Mouse (Mus musculus): ENCODE results near the gene Cacna2d2. TPM values are rescaled to one million over a fixed set of nuclear protein-coding genes. Genes with fewer than 3 reads are reported as not detected.
"Not testable (repeated sequence)": the region's sequence is repeated elsewhere in the genome, so short reads cannot be mapped to it uniquely, and the experiment has no call there.

Cacna2d2 gene
- polyA plus RNA-seq, 1 experiment from 2014 or later: 4.6 TPM

GRCm38 (mm10) chr9:107554319-107554825 is 155.0 kb downstream of the Cacna2d2 start:
- Histone ChIP-seq H3K9ac (peak overlapping the region; percentile 82), H3K4me1 (peaks cover 39% of the 10 kb centered on the region), H3K36me3 (peaks cover 24% of the 10 kb centered on the region), H3K27me3 (peaks cover 37% of the 10 kb centered on the region), H3K4me3 (peak overlapping the region; percentile 66), H3K4me2 (replicated peaks) (peak overlapping the region; percentile 93), H3K9me3 (replicated peaks) (no peaks in the 10 kb centered on the region), H3K27ac (peak overlapping the region; percentile 82)
- ATAC-seq (ENCODE audit: low FRiP score): peak; percentile 94
- under 1% methylated on average over 53 of the region's 53 CpGs for WGBS

DNA sequence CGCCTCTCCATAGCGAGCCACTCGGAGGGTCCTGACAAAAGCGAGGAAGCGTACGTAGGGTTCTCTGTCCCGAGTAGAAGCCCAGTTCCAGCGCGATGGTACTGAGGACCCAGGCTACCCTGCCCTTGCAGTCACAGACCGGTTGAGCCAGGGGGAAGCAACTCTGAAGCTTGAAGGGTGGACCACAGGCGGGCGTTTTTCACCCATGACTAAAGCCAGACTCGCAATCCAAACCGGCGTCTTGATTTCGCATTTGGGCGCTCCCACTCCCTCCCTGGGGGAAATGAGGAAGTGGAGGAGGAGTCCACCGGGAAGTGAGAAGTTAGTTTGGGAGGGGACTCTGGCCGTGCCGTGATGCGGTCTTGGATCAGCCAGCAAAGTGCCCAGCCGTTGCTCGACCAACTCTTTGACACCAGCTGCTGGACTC is 155.6 kb downstream of the Cacna2d2 start:
- Histone ChIP-seq H3K27me3 (peaks cover 31% of the 10 kb centered on the region), H3K36me3 (peaks cover 31% of the 10 kb centered on the region), H3K4me1 (peaks cover 39% of the 10 kb centered on the region), H3K9me3 (replicated peaks) (no peaks in the 10 kb centered on the region), H3K27ac (peak overlapping the region; percentile 82), H3K9ac (peak overlapping the region; percentile 82), H3K4me2 (replicated peaks) (peak overlapping the region; percentile 93), H3K4me3 (peak overlapping the region; percentile 66)
- peak; percentile 35 for ATAC-seq (ENCODE audit: low FRiP score)
- under 1% methylated on average over 23 of the region's 23 CpGs for WGBS

DNA sequence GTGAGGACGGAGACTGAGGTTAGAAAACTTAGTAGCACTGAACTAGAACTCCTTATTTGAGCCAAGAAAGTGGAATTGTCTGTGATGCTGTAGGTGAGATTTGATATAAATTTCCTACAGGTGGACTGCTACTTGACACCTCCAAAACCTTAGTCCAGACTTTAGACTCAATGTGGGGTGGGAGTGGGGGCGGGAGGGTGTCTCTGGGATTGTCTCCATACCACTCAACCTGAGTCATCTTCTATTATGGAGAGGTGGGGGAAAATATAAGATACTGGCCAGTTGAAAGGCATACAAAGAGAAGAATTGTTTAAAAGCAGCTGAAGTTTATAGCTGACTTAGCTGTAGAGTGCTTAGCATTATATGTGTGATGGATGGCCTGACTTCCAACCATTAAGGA is 156.3 kb downstream of the Cacna2d2 start:
- Histone ChIP-seq H3K9ac (peak overlapping the region; percentile 82), H3K9me3 (replicated peaks) (no peaks in the 10 kb centered on the region), H3K4me3 (peak overlapping the region; percentile 66), H3K36me3 (peaks cover 38% of the 10 kb centered on the region), H3K27ac (no peak overlapping the region), H3K27me3 (peaks cover 24% of the 10 kb centered on the region), H3K4me2 (replicated peaks) (peak overlapping the region; percentile 93), H3K4me1 (peaks cover 38% of the 10 kb centered on the region)
- 47% methylated on average over 2 of the region's 2 CpGs for WGBS
- ATAC-seq (ENCODE audit: low FRiP score): no peak

DNA sequence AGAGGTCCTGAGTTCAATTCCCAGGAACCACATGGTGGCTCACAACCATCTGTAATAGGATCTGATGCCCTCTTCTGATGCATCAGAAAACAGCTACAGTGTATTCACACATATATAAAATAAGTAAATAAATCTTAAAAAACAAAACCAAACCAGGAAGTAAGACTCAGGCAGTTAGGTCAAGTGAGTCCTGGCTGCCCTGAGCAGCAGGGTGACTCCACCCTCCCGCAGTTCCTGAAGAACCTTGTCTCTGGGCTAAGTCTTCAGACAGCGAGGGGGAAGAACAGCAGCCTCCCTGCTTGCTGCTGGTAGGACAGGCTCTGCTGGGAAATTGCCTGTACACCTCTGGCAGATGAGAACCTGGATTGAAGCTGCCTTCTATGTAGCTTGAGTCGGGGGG is 156.9 kb downstream of the Cacna2d2 start:
- Histone ChIP-seq H3K4me1 (peaks cover 32% of the 10 kb centered on the region), H3K36me3 (peaks cover 44% of the 10 kb centered on the region), H3K27ac (no peak overlapping the region), H3K9me3 (replicated peaks) (no peaks in the 10 kb centered on the region), H3K27me3 (peaks cover 18% of the 10 kb centered on the region), H3K9ac (no peak overlapping the region), H3K4me3 (peak overlapping the region; percentile 66; the same call in 1 of the 2 replicates), H3K4me2 (replicated peaks) (peak overlapping the region; percentile 93)
- 78% methylated on average over 3 of the region's 3 CpGs for WGBS
- ATAC-seq (ENCODE audit: low FRiP score): no peak

- Histone ChIP-seq H3K9me3 (replicated peaks) (no peaks in the 10 kb centered on the region), H3K27ac (peak within 1 kb of the TSS; percentile 60), H3K4me3 (peak within 1 kb of the TSS; percentile 84), H3K36me3 (peaks cover 56% of the 10 kb centered on the region), H3K9ac (peak within 1 kb of the TSS; percentile 87), H3K4me2 (replicated peaks) (peak within 1 kb of the TSS; percentile 84), H3K27me3 (no peaks in the 10 kb centered on the region), H3K4me1 (peaks cover 26% of the 10 kb centered on the region)
- 1% methylated on average over 43 of the region's 46 CpGs for WGBS
- ATAC-seq (ENCODE audit: low FRiP score): peak; percentile 93
Observed at GRCm38 (mm10) chr9:107563029-107563581, 163.7 kb downstream of the Cacna2d2 start, which contains the start of gene Tusc2. TSS of gene Tusc2 (plus strand) at chr9:107563255.

- Histone ChIP-seq H3K36me3 (peaks cover 34% of the 10 kb centered on the region), H3K4me1 (peaks cover 36% of the 10 kb centered on the region), H3K4me2 (replicated peaks) (0 out of 2 replicates have a peak overlapping the region, but pooled peaks have one; percentile 0)
- WGBS: 54% methylated on average over 5 of the region's 5 CpGs
- ATAC-seq (ENCODE audit: low FRiP score); H3K9me3 ChIP-seq (replicated peaks); H3K9ac ChIP-seq; H3K4me3 ChIP-seq; H3K27me3 ChIP-seq; H3K27ac ChIP-seq: not testable (repeated sequence)
Observed at GRCm38 (mm10) chr9:107565556-107565955, 166.1 kb downstream of the Cacna2d2 start.

GRCm38 (mm10) chr9:107566041-107566709 is 166.8 kb downstream of the Cacna2d2 start:
- H3K36me3 ChIP-seq: peaks cover 34% of the 10 kb centered on the region
- no peak overlapping the region for H3K9ac ChIP-seq
- 62% methylated on average over 15 of the region's 15 CpGs for WGBS
- no peak overlapping the region for H3K4me2 ChIP-seq (replicated peaks)
- peaks cover 42% of the 10 kb centered on the region for H3K4me1 ChIP-seq
- H3K27ac ChIP-seq: no peak overlapping the region
- H3K4me3 ChIP-seq: no peak overlapping the region
- no peaks in the 10 kb centered on the region for H3K27me3 ChIP-seq
- ATAC-seq (ENCODE audit: low FRiP score): no peak
- no peaks in the 10 kb centered on the region for H3K9me3 ChIP-seq (replicated peaks)

DNA sequence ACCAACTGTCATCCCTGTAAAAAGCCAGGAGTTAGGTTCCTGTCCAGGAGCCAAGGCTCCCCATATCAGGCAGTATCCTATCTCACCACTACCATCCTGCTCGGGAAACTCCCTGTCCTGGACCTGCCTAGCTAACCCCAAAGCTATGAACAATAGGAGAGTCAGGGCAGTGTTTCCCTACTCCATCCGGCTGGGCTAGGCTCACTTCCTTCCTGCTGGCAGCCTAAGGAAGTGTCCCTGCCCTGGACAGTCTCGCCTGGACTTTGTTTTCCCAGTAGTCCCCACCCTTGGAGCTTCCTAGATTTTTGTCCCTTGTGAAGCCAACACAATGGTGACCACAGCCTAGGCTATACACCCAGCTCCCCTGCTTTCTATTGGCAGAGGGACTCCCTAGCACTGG is 167.4 kb downstream of the Cacna2d2 start:
- no peak overlapping the region for H3K9ac ChIP-seq
- no peak for ATAC-seq (ENCODE audit: low FRiP score)
- no peak overlapping the region for H3K27ac ChIP-seq
- peaks cover 49% of the 10 kb centered on the region for H3K4me1 ChIP-seq
- H3K4me3 ChIP-seq: no peak overlapping the region
- no peak overlapping the region for H3K4me2 ChIP-seq (replicated peaks)
- WGBS: 77% methylated on average over 3 of the region's 3 CpGs
- H3K27me3 ChIP-seq: no peaks in the 10 kb centered on the region
- H3K9me3 ChIP-seq (replicated peaks): no peaks in the 10 kb centered on the region
- H3K36me3 ChIP-seq: peaks cover 34% of the 10 kb centered on the region

- H3K27me3 ChIP-seq: no peaks in the 10 kb centered on the region
- no peaks in the 10 kb centered on the region for H3K9me3 ChIP-seq (replicated peaks)
- H3K36me3 ChIP-seq: peaks cover 39% of the 10 kb centered on the region
- ATAC-seq (ENCODE audit: low FRiP score): no peak
- H3K27ac ChIP-seq: peak within 1 kb of the TSS; percentile 87
- peaks cover 53% of the 10 kb centered on the region for H3K4me1 ChIP-seq
- H3K9ac ChIP-seq: peak within 1 kb of the TSS; percentile 95
- peak within 1 kb of the TSS; percentile 93 for H3K4me2 ChIP-seq (replicated peaks)
- 5% methylated on average over 18 of the region's 18 CpGs for WGBS
- H3K4me3 ChIP-seq: peak within 1 kb of the TSS; percentile 81
Observed at GRCm38 (mm10) chr9:107567702-107568319, 168.4 kb downstream of the Cacna2d2 start, which contains the start of gene Hyal2. TSS of gene Hyal2 (plus strand) at chr9:107567945.

DNA sequence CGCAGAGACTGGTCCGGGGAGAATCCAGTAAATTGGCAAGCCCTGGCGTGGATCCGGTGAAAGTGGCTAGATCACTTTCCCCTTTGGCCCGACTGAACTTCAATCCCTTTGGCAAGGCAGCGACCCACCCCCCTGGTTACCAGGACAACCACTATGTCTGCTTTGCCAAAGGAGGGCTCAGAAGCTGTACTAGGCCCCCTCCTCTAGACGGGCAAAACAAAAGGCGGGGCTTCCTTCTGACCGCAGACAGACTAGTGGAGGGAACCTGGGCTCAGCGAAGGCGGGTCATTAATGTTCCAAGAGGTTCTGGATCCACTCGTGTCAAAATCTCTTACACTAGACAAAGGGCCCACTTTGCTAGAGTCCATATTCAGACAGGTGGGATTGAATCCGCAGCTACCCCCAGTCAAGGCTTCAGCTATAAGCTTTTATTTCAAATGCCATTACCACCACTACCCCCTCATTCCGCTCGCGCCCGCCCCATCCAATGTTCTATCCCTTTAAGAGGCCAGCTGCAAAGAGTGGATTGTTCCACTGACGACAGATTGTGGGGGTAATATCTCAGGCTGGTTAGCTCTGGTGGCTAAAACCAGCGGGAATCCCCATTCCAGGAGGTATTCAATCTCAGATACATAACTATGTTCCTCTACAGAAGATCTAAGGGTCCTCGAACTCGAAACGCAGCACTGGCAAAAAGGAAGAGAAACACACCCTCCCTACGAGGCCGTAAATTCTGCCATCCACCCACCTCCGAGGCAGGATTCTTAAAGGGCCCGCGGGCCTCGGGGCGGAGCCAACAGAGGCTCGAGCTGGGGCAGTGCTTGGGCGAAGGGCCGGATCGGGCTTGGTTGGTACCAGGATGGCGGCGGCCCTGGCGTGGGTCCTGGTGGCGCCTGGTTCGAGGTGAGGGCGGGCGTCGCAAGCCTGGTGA is 169.2 kb downstream of the Cacna2d2 start:
- Histone ChIP-seq H3K4me2 (replicated peaks) (peak overlapping the region; percentile 93), H3K27me3 (no peaks in the 10 kb centered on the region), H3K27ac (peak overlapping the region; percentile 87), H3K9ac (peak overlapping the region; percentile 95), H3K36me3 (peaks cover 47% of the 10 kb centered on the region), H3K9me3 (replicated peaks) (no peaks in the 10 kb centered on the region), H3K4me3 (peak overlapping the region; percentile 81), H3K4me1 (peaks cover 51% of the 10 kb centered on the region)
- peak; percentile 88 for ATAC-seq (ENCODE audit: low FRiP score)
- WGBS: 1% methylated on average over 41 of the region's 41 CpGs

DNA sequence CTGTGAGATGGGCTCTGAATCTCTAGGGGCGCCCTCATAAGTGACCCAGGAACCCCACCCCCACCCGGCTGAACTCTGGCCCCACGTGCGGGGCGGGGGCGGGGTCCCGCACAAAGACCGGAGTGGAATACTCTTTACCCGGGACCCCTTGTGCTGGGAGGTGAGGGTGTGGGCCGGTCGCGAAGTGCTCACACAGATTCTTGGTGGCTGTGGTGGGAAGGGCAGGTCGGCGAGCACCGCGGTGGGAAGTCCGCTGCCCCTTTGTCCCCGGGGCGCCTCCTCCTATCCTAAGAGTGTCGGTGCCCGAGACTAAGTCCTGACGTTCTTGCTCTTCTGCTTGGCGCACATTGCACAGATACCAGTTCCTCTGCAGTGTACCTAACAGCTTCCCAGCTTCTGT is 169.9 kb downstream of the Cacna2d2 start:
- H3K9me3 ChIP-seq (replicated peaks): no peaks in the 10 kb centered on the region
- peaks cover 48% of the 10 kb centered on the region for H3K36me3 ChIP-seq
- WGBS: under 1% methylated on average over 23 of the region's 23 CpGs
- peaks cover 45% of the 10 kb centered on the region for H3K4me1 ChIP-seq
- no peaks in the 10 kb centered on the region for H3K27me3 ChIP-seq
- peak overlapping the region; percentile 81 for H3K4me3 ChIP-seq
- H3K9ac ChIP-seq: peak overlapping the region; percentile 95
- H3K27ac ChIP-seq: peak overlapping the region; percentile 87
- H3K4me2 ChIP-seq (replicated peaks): peak overlapping the region; percentile 93
- peak; percentile 56 for ATAC-seq (ENCODE audit: low FRiP score)
